Mouse (Mus musculus): ENCODE data around the gene Zfp777.

- no peak for TF ChIP-seq EP300 (IDR thresholded peaks at IDR 0.05; ENCODE audit: low read depth)
- peak; percentile 24 for TF ChIP-seq CTCF (IDR thresholded peaks at IDR 0.05; ENCODE audit: low read depth)
These were observed 38.4 kb upstream of the Zfp777 start for GRCm38 (mm10) chr6:48086957-48087715.

All from liver, embryonic 14.5 days (tissue).